Comparison of ENCODE assay signal across 10 mouse cellular contexts in the genomic region with DNA sequence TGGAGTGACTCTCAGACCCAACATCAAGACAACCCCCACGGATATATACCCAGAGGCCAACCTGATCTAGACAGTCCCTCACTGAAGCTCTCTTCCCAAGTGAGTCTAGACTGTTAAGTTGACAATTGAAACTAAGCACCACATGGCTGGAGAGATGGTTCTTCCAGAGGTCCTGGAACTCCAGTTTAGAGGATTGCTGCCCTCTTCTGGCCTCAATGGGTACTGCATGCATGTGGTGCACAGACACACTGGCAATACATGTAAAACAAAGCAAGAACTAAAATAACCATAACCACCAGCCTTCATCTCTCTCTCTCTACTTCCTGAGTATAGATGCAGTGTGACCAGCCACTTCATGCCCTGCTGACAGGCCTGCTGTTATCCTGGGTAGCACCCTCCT. TPM values are rescaled to one million over a fixed set of nuclear protein-coding genes. Genes with fewer than 3 reads are reported as not detected.
DNase-seq lines count a peak whose midpoint lies in the region; ATAC-seq lines count a peak whose summit lies in the region.
"Had no signal": no experiment of that assay in that cellular context is flagged by ENCODE, and none has a peak within 500 bp of the region (broad histone marks: within the 10 kb centered on the region; RNA-seq: fewer than 3 reads in every experiment).

No protein-coding gene starts in this region.

- H3K9ac ChIP-seq in intestine, embryonic 14.5 days (ENCODE audit: low read length), result no peak overlapping the region
- H3K9ac ChIP-seq in intestine, embryonic 16.5 days (ENCODE audit: low read depth, low read length), result no peak overlapping the region
- no peak overlapping the region for H3K9ac ChIP-seq in kidney, embryonic 15.5 days

- peak; percentile 62 for DNase-seq in intestine, embryonic 14.5 days (ENCODE audit: low spot score)
- peak; percentile 36 for DNase-seq in 416B (ENCODE audit: low read depth)
- peak; percentile 26 for DNase-seq in MEL-GATA-1-ER (ENCODE audit: extremely low read depth, low read depth)
- peak; percentile 69 for DNase-seq in limb, embryonic 10.5 days (ENCODE audit: low spot score)
- DNase-seq in urinary bladder, postnatal 14 days (ENCODE audit: low spot score), result no peak
- no peak for DNase-seq in urinary bladder, adult 2 months (ENCODE audit: low spot score)

- ATAC-seq in intestine, embryonic 14.5 days (replicated peaks; ENCODE audit: low FRiP score, low TSS enrichment, low read depth), result no peak
- ATAC-seq in intestine, embryonic 16.5 days, result no peak
- no peak for ATAC-seq in kidney, embryonic 15.5 days (replicated peaks; ENCODE audit: low FRiP score)

- H3K9me3 ChIP-seq in intestine, embryonic 14.5 days (ENCODE audit: control insufficient read depth, low read length), result no peaks in the 10 kb centered on the region
- H3K9me3 ChIP-seq in intestine, embryonic 16.5 days (ENCODE audit: control insufficient read depth, low read length), result peaks cover 5% of the 10 kb centered on the region; the same call in 1 of the 2 replicates
- H3K9me3 ChIP-seq in limb, embryonic 10.5 days (replicated peaks), result no peaks in the 10 kb centered on the region
- no peaks in the 10 kb centered on the region for H3K9me3 ChIP-seq in kidney, embryonic 15.5 days (replicated peaks)

- no peaks in the 10 kb centered on the region for H3K36me3 ChIP-seq in intestine, embryonic 14.5 days (ENCODE audit: control insufficient read depth, insufficient read depth, low read length)
- H3K36me3 ChIP-seq in intestine, embryonic 16.5 days (ENCODE audit: control insufficient read depth, insufficient read depth, low read length), result no peaks in the 10 kb centered on the region
- H3K36me3 ChIP-seq in limb, embryonic 10.5 days, result no peaks in the 10 kb centered on the region
- no peaks in the 10 kb centered on the region for H3K36me3 ChIP-seq in kidney, embryonic 15.5 days

- 0 out of 2 replicates have a peak, but pooled peaks cover 5% of the 10 kb centered on the region for H3K4me1 ChIP-seq in intestine, embryonic 14.5 days (replicated peaks; ENCODE audit: control insufficient read depth, insufficient read depth, low read length)
- H3K4me1 ChIP-seq in intestine, embryonic 16.5 days (ENCODE audit: control insufficient read depth, insufficient read depth, low read length), result no peaks in the 10 kb centered on the region
- no peaks in the 10 kb centered on the region for H3K4me1 ChIP-seq in limb, embryonic 10.5 days
- H3K4me1 ChIP-seq in kidney, embryonic 15.5 days, result no peaks in the 10 kb centered on the region

- no peak overlapping the region for H3K4me3 ChIP-seq in intestine, embryonic 14.5 days (ENCODE audit: low read depth, low read length)
- H3K4me3 ChIP-seq in intestine, embryonic 16.5 days (ENCODE audit: low read length), result no peak overlapping the region
- H3K4me3 ChIP-seq in limb, embryonic 10.5 days, result no peak overlapping the region
- H3K4me3 ChIP-seq in kidney, embryonic 15.5 days (replicated peaks), result no peak overlapping the region
- H3K4me3 ChIP-seq: megakaryocyte, embryonic 14.5 days had no signal

- no peaks in the 10 kb centered on the region for H3K27me3 ChIP-seq in intestine, embryonic 14.5 days (replicated peaks; ENCODE audit: control insufficient read depth, insufficient read depth, low read length)
- no peaks in the 10 kb centered on the region for H3K27me3 ChIP-seq in intestine, embryonic 16.5 days (replicated peaks; ENCODE audit: control insufficient read depth, insufficient read depth, low read length)
- H3K27me3 ChIP-seq in limb, embryonic 10.5 days (ENCODE audit: low read depth, poor library complexity, severe bottlenecking), result peaks cover 8% of the 10 kb centered on the region; the same call in 1 of the 2 replicates
- H3K27me3 ChIP-seq in kidney, embryonic 15.5 days, result no peaks in the 10 kb centered on the region

- H3K27ac ChIP-seq in intestine, embryonic 14.5 days (ENCODE audit: low read depth), result no peak overlapping the region
- no peak overlapping the region for H3K27ac ChIP-seq in intestine, embryonic 16.5 days (ENCODE audit: low read length)
- no peak overlapping the region for H3K27ac ChIP-seq in limb, embryonic 10.5 days
- no peak overlapping the region for H3K27ac ChIP-seq in kidney, embryonic 15.5 days

- H3K4me2 ChIP-seq in intestine, embryonic 14.5 days (ENCODE audit: low read length), result no peak overlapping the region
- no peak overlapping the region for H3K4me2 ChIP-seq in intestine, embryonic 16.5 days (ENCODE audit: low read depth, low read length)
- no peak overlapping the region for H3K4me2 ChIP-seq in kidney, embryonic 15.5 days

- 79% methylated on average over 1 of the region's 1 CpGs for WGBS in intestine, embryonic 14.5 days
- 74% methylated on average over 1 of the region's 1 CpGs for WGBS in intestine, embryonic 16.5 days
- WGBS in limb, embryonic 10.5 days, result 75% methylated on average over 1 of the region's 1 CpGs
- 76% methylated on average over 1 of the region's 1 CpGs for WGBS in kidney, embryonic 15.5 days

RNA-seq across cellular contexts. Expression of a gene that starts 20.2 kb away (rescaled TPM):
- polyA plus RNA-seq in intestine, embryonic 14.5 days (2014; fragmentation: Nextera tagmentation; extraction: Ambion mirVana), result not detected in 2 replicates
- polyA plus RNA-seq in intestine, embryonic 16.5 days (2015; fragmentation: Nextera tagmentation; extraction: Ambion mirVana), result not detected in 2 replicates
- 0.21 and 0.36 TPM in 2 replicates for polyA plus RNA-seq in limb, embryonic 10.5 days (2016; fragmentation: Nextera tagmentation; extraction: Ambion mirVana)
- not detected in 2 replicates for polyA plus RNA-seq in kidney, embryonic 15.5 days (2015; fragmentation: Nextera tagmentation; extraction: Ambion mirVana)
- not detected in 2 replicates for polyA plus RNA-seq in urinary bladder, adult 2 months (2012; rRNA removed)
- polyA plus RNA-seq: stomach, embryonic 14.5 days had no signal

Comparison
In these comparisons a context has a peak if more than half of its experiments do, and no peak if none do; other contexts are left out.
1. DNase-seq: peak in intestine, embryonic 14.5 days (single experiment), 416B (single experiment), MEL-GATA-1-ER (single experiment) and limb, embryonic 10.5 days (single experiment); none in urinary bladder, postnatal 14 days (single experiment) and urinary bladder, adult 2 months (single experiment).